Comparison of ENCODE assay signal across 8 mouse cellular contexts in genomic region chr12:54656039-54656395, GRCm38 (mm10). TPM values are rescaled to one million over a fixed set of nuclear protein-coding genes. Genes with fewer than 3 reads are reported as not detected.
DNase-seq lines count a peak whose midpoint lies in the region; ATAC-seq and TF ChIP-seq lines count a peak whose summit lies in the region.

No protein-coding gene starts in this region.

- H3K4me1 ChIP-seq in heart, embryonic 11.5 days (ENCODE audit: control insufficient read depth, insufficient read depth, low read length) = peaks cover 18% of the 10 kb centered on the region
- H3K4me1 ChIP-seq in embryonic facial prominence, embryonic 14.5 days (ENCODE audit: control insufficient read depth, insufficient read depth, low read length) = peaks cover 20% of the 10 kb centered on the region
- peaks cover 9% of the 10 kb centered on the region for H3K4me1 ChIP-seq in limb, embryonic 11.5 days (ENCODE audit: control insufficient read depth, insufficient read depth, low read length)
- peaks cover 39% of the 10 kb centered on the region for H3K4me1 ChIP-seq in neural tube, embryonic 15.5 days

- WGBS in heart, embryonic 11.5 days (ENCODE audit: insufficient replicate concordance) = 0% methylated on average over 22 of the region's 22 CpGs
- under 1% methylated on average over 21 of the region's 22 CpGs for WGBS in embryonic facial prominence, embryonic 14.5 days
- 1% methylated on average over 21 of the region's 22 CpGs for WGBS in limb, embryonic 11.5 days
- under 1% methylated on average over 22 of the region's 22 CpGs for WGBS in neural tube, embryonic 15.5 days

- H3K79me3 ChIP-seq in C2C12 (ENCODE audit: low read depth) = peaks cover 35% of the 10 kb centered on the region

- peaks cover 51% of the 10 kb centered on the region for H3K79me2 ChIP-seq in C2C12 (ENCODE audit: control insufficient read depth, insufficient read depth)

- peak overlapping the region; percentile 89 for H3K4me2 ChIP-seq in heart, embryonic 11.5 days
- H3K4me2 ChIP-seq in embryonic facial prominence, embryonic 14.5 days (ENCODE audit: low read depth, low read length) = peak overlapping the region; percentile 67
- peak overlapping the region; percentile 50 for H3K4me2 ChIP-seq in limb, embryonic 11.5 days (ENCODE audit: low read depth, severe bottlenecking)
- peak overlapping the region; percentile 77 for H3K4me2 ChIP-seq in neural tube, embryonic 15.5 days

- H3K27me3 ChIP-seq in heart, embryonic 11.5 days (ENCODE audit: control insufficient read depth, insufficient read depth, low read length) = no peaks in the 10 kb centered on the region
- no peaks in the 10 kb centered on the region for H3K27me3 ChIP-seq in C2C12 (ENCODE audit: control insufficient read depth, insufficient read depth, insufficient read length)
- H3K27me3 ChIP-seq in embryonic facial prominence, embryonic 14.5 days (replicated peaks; ENCODE audit: control insufficient read depth, insufficient read depth, low read length) = no peaks in the 10 kb centered on the region
- no peaks in the 10 kb centered on the region for H3K27me3 ChIP-seq in limb, embryonic 11.5 days (ENCODE audit: control insufficient read depth, insufficient read depth, low read length)
- no peaks in the 10 kb centered on the region for H3K27me3 ChIP-seq in neural tube, embryonic 15.5 days (replicated peaks)

- DNase-seq in heart, postnatal 36 days = no peak
- DNase-seq in embryonic facial prominence, embryonic 14.5 days (ENCODE audit: low spot score) = peak; percentile 67
- DNase-seq in limb, embryonic 11.5 days (ENCODE audit: low spot score) = no peak
- no peak for DNase-seq in urinary bladder, postnatal 10 days (ENCODE audit: low spot score)
- DNase-seq in cerebellum, adult 8-10 months = no peak

- no peaks in the 10 kb centered on the region for H3K9me3 ChIP-seq in heart, embryonic 11.5 days (replicated peaks; ENCODE audit: control insufficient read depth, low read length)
- H3K9me3 ChIP-seq in embryonic facial prominence, embryonic 14.5 days (ENCODE audit: control insufficient read depth, low read length) = no peaks in the 10 kb centered on the region
- no peaks in the 10 kb centered on the region for H3K9me3 ChIP-seq in limb, embryonic 11.5 days (ENCODE audit: control insufficient read depth, low read length)
- no peaks in the 10 kb centered on the region for H3K9me3 ChIP-seq in neural tube, embryonic 15.5 days (replicated peaks)

- intact Hi-C loops in heart, postnatal 36 days (cut with DNase I) = loop anchor here (1.0 kb wide), 1 partner anchor 39 kb away; the partner anchor contains the start of gene Eapp

- H3ac ChIP-seq in C2C12 (ENCODE audit: control insufficient read depth, insufficient read length, low read depth) = peak overlapping the region; percentile 73

- H3K4me3 ChIP-seq in heart, embryonic 11.5 days (ENCODE audit: low read depth, low read length) = peak overlapping the region; percentile 75
- peak overlapping the region; percentile 47 for H3K4me3 ChIP-seq in C2C12 (ENCODE audit: insufficient read depth, poor library complexity, severe bottlenecking)
- peak overlapping the region; percentile 74 for H3K4me3 ChIP-seq in embryonic facial prominence, embryonic 14.5 days (ENCODE audit: low read depth, low read length)
- peak overlapping the region; percentile 67 for H3K4me3 ChIP-seq in limb, embryonic 11.5 days (ENCODE audit: low read depth, low read length)
- H3K4me3 ChIP-seq in neural tube, embryonic 15.5 days (replicated peaks) = peak overlapping the region; percentile 67

- TF ChIP-seq CTCF in C2C12 (IDR thresholded peaks at IDR 0.05; ENCODE audit: control insufficient read depth, insufficient read depth, insufficient read length) = no peak

- peak overlapping the region; percentile 77 for H3K9ac ChIP-seq in heart, embryonic 11.5 days (ENCODE audit: low read depth, low read length)
- H3K9ac ChIP-seq in embryonic facial prominence, embryonic 14.5 days (ENCODE audit: low read depth, low read length) = peak overlapping the region; percentile 85
- peak overlapping the region; percentile 79 for H3K9ac ChIP-seq in limb, embryonic 11.5 days (ENCODE audit: low read length)
- peak overlapping the region; percentile 75 for H3K9ac ChIP-seq in neural tube, embryonic 15.5 days (replicated peaks)

- ATAC-seq in heart, embryonic 11.5 days (replicated peaks; ENCODE audit: insufficient number of reproducible peaks, low FRiP score, low TSS enrichment) = no peak; the same call in 1 of the 2 replicates
- peak; percentile 38 for ATAC-seq in embryonic facial prominence, embryonic 14.5 days (ENCODE audit: low read depth)
- ATAC-seq in limb, embryonic 11.5 days (ENCODE audit: insufficient number of reproducible peaks, low FRiP score, low TSS enrichment, low read depth) = no peak; the same call in 1 of the 2 replicates
- peak; percentile 43 for ATAC-seq in neural tube, embryonic 15.5 days (ENCODE audit: low FRiP score)

- peak overlapping the region; percentile 89 for H3K27ac ChIP-seq in heart, embryonic 11.5 days (ENCODE audit: low read depth, low read length)
- peak overlapping the region; percentile 90 for H3K27ac ChIP-seq in embryonic facial prominence, embryonic 14.5 days (replicated peaks; ENCODE audit: low read depth, low read length)
- peak overlapping the region; percentile 84 for H3K27ac ChIP-seq in limb, embryonic 11.5 days (replicated peaks; ENCODE audit: low read depth, low read length)
- H3K27ac ChIP-seq in neural tube, embryonic 15.5 days (replicated peaks) = peak overlapping the region; percentile 91

- H3K36me3 ChIP-seq in heart, embryonic 11.5 days (ENCODE audit: control insufficient read depth, insufficient read depth, low read length) = no peaks in the 10 kb centered on the region
- no peaks in the 10 kb centered on the region for H3K36me3 ChIP-seq in C2C12 (ENCODE audit: control insufficient read depth, insufficient read depth)
- no peaks in the 10 kb centered on the region for H3K36me3 ChIP-seq in embryonic facial prominence, embryonic 14.5 days (ENCODE audit: control insufficient read depth, insufficient read depth, low read length)
- no peaks in the 10 kb centered on the region for H3K36me3 ChIP-seq in limb, embryonic 11.5 days (ENCODE audit: control insufficient read depth, insufficient read depth, low read length)
- H3K36me3 ChIP-seq in neural tube, embryonic 15.5 days = no peaks in the 10 kb centered on the region

TF ChIP-seq in C2C12, 6 proteins besides CTCF, POLR2A, EP300 and RAD21:
- TF ChIP-seq MYOG (IDR thresholded peaks at IDR 0.05; ENCODE audit: control insufficient read depth, extremely low read depth, insufficient read length) (no peak), MAX (IDR thresholded peaks at IDR 0.05) (no peak), USF1 (IDR thresholded peaks at IDR 0.05; ENCODE audit: low read depth) (no peak)

RNA-seq across cellular contexts. Expression of gene Sptssa, which starts 0.4 kb away (rescaled TPM):
- polyA plus RNA-seq in heart, embryonic 11.5 days (2014; fragmentation: Nextera tagmentation; extraction: Ambion mirVana) = 125 and 140 TPM in 2 replicates
- 10 to 100 TPM; 32.9 to 38.8 TPM for total RNA-seq in heart, postnatal 36 days (2021)
- 35.3 TPM for polyA plus RNA-seq in C2C12 (2012; fragmentation: generic; extraction: Trizol)
- polyA plus RNA-seq in embryonic facial prominence, embryonic 14.5 days (2014; fragmentation: Nextera tagmentation; extraction: Ambion mirVana) = 194 and 206 TPM in 2 replicates
- 171 and 178 TPM in 2 replicates for polyA plus RNA-seq in limb, embryonic 11.5 days (2014; fragmentation: Nextera tagmentation; extraction: Ambion mirVana)
- 207 and 210 TPM in 2 replicates for polyA plus RNA-seq in neural tube, embryonic 15.5 days (2015; fragmentation: Nextera tagmentation; extraction: Ambion mirVana)

RNA-seq across cellular contexts. Expression of gene Eapp, which starts 39.7 kb away (rescaled TPM):
- 49.9 and 52.4 TPM in 2 replicates for polyA plus RNA-seq in heart, embryonic 11.5 days (2014; fragmentation: Nextera tagmentation; extraction: Ambion mirVana)
- 10 to 100 TPM; 29.2 to 29.4 TPM for total RNA-seq in heart, postnatal 36 days (2021)
- polyA plus RNA-seq in C2C12 (2012; fragmentation: generic; extraction: Trizol) = 38.8 TPM
- 59.0 and 63.2 TPM in 2 replicates for polyA plus RNA-seq in embryonic facial prominence, embryonic 14.5 days (2014; fragmentation: Nextera tagmentation; extraction: Ambion mirVana)
- 68.3 and 75.7 TPM in 2 replicates for polyA plus RNA-seq in limb, embryonic 11.5 days (2014; fragmentation: Nextera tagmentation; extraction: Ambion mirVana)
- 76.4 and 86.5 TPM in 2 replicates for polyA plus RNA-seq in neural tube, embryonic 15.5 days (2015; fragmentation: Nextera tagmentation; extraction: Ambion mirVana)

Comparison
In these comparisons a context has a peak if more than half of its experiments do, and no peak if none do; other contexts are left out.
1. ATAC-seq: peak in embryonic facial prominence, embryonic 14.5 days (single experiment) and neural tube, embryonic 15.5 days (single experiment); none in heart, embryonic 11.5 days (single experiment) and limb, embryonic 11.5 days (single experiment).
2. Peak in every context shown above with its lines, with median percentiles within 50 percentile points of each other: H3K27ac ChIP-seq, H3K4me2 ChIP-seq, H3K4me3 ChIP-seq and H3K9ac ChIP-seq.